Mouse (Mus musculus): Measurements from ENCODE around the gene Gpr25. TPM values are rescaled to one million over a fixed set of nuclear protein-coding genes. Genes with fewer than 3 reads are reported as not detected.

Gene Gpr25
- polyA plus RNA-seq, 1 experiment from 2014 or later: not detected

- no peak for DNase-seq (ENCODE audit: low spot score, missing footprints)
- ATAC-seq (ENCODE audit: low FRiP score): no peak
- no peaks in the 10 kb centered on the region for H3K4me1 ChIP-seq (ENCODE audit: control insufficient read depth, insufficient read depth, low read length)
- no peak overlapping the region for H3K4me3 ChIP-seq (ENCODE audit: low read depth, low read length)
- no peak overlapping the region for H3K4me2 ChIP-seq
- peaks cover 13% of the 10 kb centered on the region; the same call in 1 of the 2 replicates for H3K27me3 ChIP-seq (ENCODE audit: control insufficient read depth, insufficient read depth, low read length)
- H3K9me3 ChIP-seq (ENCODE audit: control insufficient read depth, low read length): no peaks in the 10 kb centered on the region
- no peak overlapping the region for H3K27ac ChIP-seq (ENCODE audit: low read depth, low read length)
- no peaks in the 10 kb centered on the region for H3K36me3 ChIP-seq (ENCODE audit: control insufficient read depth, insufficient read depth, low read length)
- H3K9ac ChIP-seq (ENCODE audit: low read length): no peak overlapping the region
- WGBS: 94% methylated on average over 4 of the region's 5 CpGs
These were observed 16.2 kb downstream of the Gpr25 start for GRCm38 (mm10) chr1:136244469-136244868.

- Histone ChIP-seq H3K36me3 (ENCODE audit: control insufficient read depth, insufficient read depth, low read length) (no peaks in the 10 kb centered on the region), H3K4me2 (no peak overlapping the region), H3K9ac (ENCODE audit: low read length) (no peak overlapping the region), H3K4me1 (ENCODE audit: control insufficient read depth, insufficient read depth, low read length) (no peaks in the 10 kb centered on the region), H3K4me3 (ENCODE audit: low read depth, low read length) (no peak overlapping the region), H3K9me3 (ENCODE audit: control insufficient read depth, low read length) (no peaks in the 10 kb centered on the region), H3K27me3 (ENCODE audit: control insufficient read depth, insufficient read depth, low read length) (peaks cover 16% of the 10 kb centered on the region; the same call in 1 of the 2 replicates), H3K27ac (ENCODE audit: low read depth, low read length) (no peak overlapping the region)
- ATAC-seq (ENCODE audit: low FRiP score) (no peak), DNase-seq (ENCODE audit: low spot score, missing footprints) (no peak)
- 87% methylated on average over 7 of the region's 7 CpGs for WGBS
These were observed 18.9 kb downstream of the Gpr25 start for GRCm38 (mm10) chr1:136241801-136242200.

GRCm38 (mm10) chr1:136238495-136238894 is 22.2 kb downstream of the Gpr25 start:
- ATAC-seq (ENCODE audit: low FRiP score) (no peak), DNase-seq (ENCODE audit: low spot score, missing footprints) (no peak)
- Histone ChIP-seq H3K4me3 (ENCODE audit: low read depth, low read length) (no peak overlapping the region), H3K27ac (ENCODE audit: low read depth, low read length) (no peak overlapping the region), H3K9ac (ENCODE audit: low read length) (no peak overlapping the region), H3K27me3 (ENCODE audit: control insufficient read depth, insufficient read depth, low read length) (peaks cover 29% of the 10 kb centered on the region; the same call in 1 of the 2 replicates), H3K4me2 (no peak overlapping the region), H3K4me1 (ENCODE audit: control insufficient read depth, insufficient read depth, low read length) (peaks cover 5% of the 10 kb centered on the region; the same call in 1 of the 2 replicates), H3K9me3 (ENCODE audit: control insufficient read depth, low read length) (no peaks in the 10 kb centered on the region), H3K36me3 (ENCODE audit: control insufficient read depth, insufficient read depth, low read length) (no peaks in the 10 kb centered on the region)
- 88% methylated on average over 4 of the region's 4 CpGs for WGBS

- no peak; the same call in 1 of the 2 replicates for ATAC-seq (ENCODE audit: low FRiP score)
These were observed 26.0 kb downstream of the Gpr25 start for GRCm38 (mm10) chr1:136234595-136235092.

GRCm38 (mm10) chr1:136233892-136234594 is 26.6 kb downstream of the Gpr25 start, which contains the start of gene Inava:
Gene Inava, minus strand, starts transcription at chr1:136234264.
- no peaks in the 10 kb centered on the region for H3K9me3 ChIP-seq (ENCODE audit: control insufficient read depth, low read length)
- H3K36me3 ChIP-seq (ENCODE audit: control insufficient read depth, insufficient read depth, low read length): no peaks in the 10 kb centered on the region
- H3K27me3 ChIP-seq (ENCODE audit: control insufficient read depth, insufficient read depth, low read length): peaks cover 16% of the 10 kb centered on the region; the same call in 1 of the 2 replicates
- peak within 1 kb of the TSS; percentile 46 for H3K27ac ChIP-seq (ENCODE audit: low read depth, low read length)
- ATAC-seq (ENCODE audit: low FRiP score) (peak; percentile 91), DNase-seq (ENCODE audit: low spot score, missing footprints) (peak; percentile 99)
- WGBS: under 1% methylated on average over 48 of the region's 51 CpGs
- H3K4me3 ChIP-seq (ENCODE audit: low read depth, low read length): peak within 1 kb of the TSS; percentile 58
- peak within 1 kb of the TSS; percentile 70 for H3K4me2 ChIP-seq
- peak within 1 kb of the TSS; percentile 77 for H3K9ac ChIP-seq (ENCODE audit: low read length)
- H3K4me1 ChIP-seq (ENCODE audit: control insufficient read depth, insufficient read depth, low read length): peaks cover 39% of the 10 kb centered on the region

More at GRCm38 (mm10) chr1:136234595-136235092, 26.0 kb downstream of the Gpr25 start:
- DNase-seq (ENCODE audit: low spot score, missing footprints): no peak
- Histone ChIP-seq H3K9ac (ENCODE audit: low read length) (peak overlapping the region; percentile 77), H3K27ac (ENCODE audit: low read depth, low read length) (no peak overlapping the region; the same call in 1 of the 2 replicates), H3K4me3 (ENCODE audit: low read depth, low read length) (peak overlapping the region; percentile 58), H3K4me2 (peak overlapping the region; percentile 70), H3K4me1 (ENCODE audit: control insufficient read depth, insufficient read depth, low read length) (peaks cover 34% of the 10 kb centered on the region), H3K36me3 (ENCODE audit: control insufficient read depth, insufficient read depth, low read length) (no peaks in the 10 kb centered on the region), H3K9me3 (ENCODE audit: control insufficient read depth, low read length) (no peaks in the 10 kb centered on the region), H3K27me3 (ENCODE audit: control insufficient read depth, insufficient read depth, low read length) (peaks cover 20% of the 10 kb centered on the region; the same call in 1 of the 2 replicates)
- WGBS: under 1% methylated on average over 9 of the region's 9 CpGs

GRCm38 (mm10) chr1:136232986-136233790 is 27.5 kb downstream of the Gpr25 start:
- Histone ChIP-seq H3K27ac (ENCODE audit: low read depth, low read length) (peak overlapping the region; percentile 41), H3K9ac (ENCODE audit: low read length) (peak overlapping the region; percentile 77), H3K4me1 (ENCODE audit: control insufficient read depth, insufficient read depth, low read length) (peaks cover 48% of the 10 kb centered on the region), H3K36me3 (ENCODE audit: control insufficient read depth, insufficient read depth, low read length) (no peaks in the 10 kb centered on the region), H3K4me2 (peak overlapping the region; percentile 70), H3K9me3 (ENCODE audit: control insufficient read depth, low read length) (no peaks in the 10 kb centered on the region), H3K27me3 (ENCODE audit: control insufficient read depth, insufficient read depth, low read length) (peaks cover 16% of the 10 kb centered on the region; the same call in 1 of the 2 replicates), H3K4me3 (ENCODE audit: low read depth, low read length) (peak overlapping the region; percentile 58)
- peak; percentile 11 for ATAC-seq (ENCODE audit: low FRiP score)
- DNase-seq (ENCODE audit: low spot score, missing footprints): peak; percentile 95
- whole genome bisulfite sequencing: under 1% methylated on average over 23 of the region's 23 CpGs

- peaks cover 49% of the 10 kb centered on the region for H3K4me1 ChIP-seq (ENCODE audit: control insufficient read depth, insufficient read depth, low read length)
- peaks cover 16% of the 10 kb centered on the region; the same call in 1 of the 2 replicates for H3K27me3 ChIP-seq (ENCODE audit: control insufficient read depth, insufficient read depth, low read length)
- H3K4me2 ChIP-seq: peak overlapping the region; percentile 70
- H3K4me3 ChIP-seq (ENCODE audit: low read depth, low read length): peak overlapping the region; percentile 58
- no peak for ATAC-seq (ENCODE audit: low FRiP score)
- H3K9me3 ChIP-seq (ENCODE audit: control insufficient read depth, low read length): no peaks in the 10 kb centered on the region
- DNase-seq (ENCODE audit: low spot score, missing footprints): peak; percentile 90
- no peak overlapping the region for H3K27ac ChIP-seq (ENCODE audit: low read depth, low read length)
- 3% methylated on average over 9 of the region's 9 CpGs for WGBS
- no peaks in the 10 kb centered on the region for H3K36me3 ChIP-seq (ENCODE audit: control insufficient read depth, insufficient read depth, low read length)
- H3K9ac ChIP-seq (ENCODE audit: low read length): peak overlapping the region; percentile 77; the same call in 1 of the 2 replicates
These were observed 28.3 kb downstream of the Gpr25 start for GRCm38 (mm10) chr1:136232285-136232926.

- Histone ChIP-seq H3K4me1 (ENCODE audit: control insufficient read depth, insufficient read depth, low read length) (peaks cover 49% of the 10 kb centered on the region), H3K27ac (ENCODE audit: low read depth, low read length) (no peak overlapping the region), H3K27me3 (ENCODE audit: control insufficient read depth, insufficient read depth, low read length) (peaks cover 11% of the 10 kb centered on the region; the same call in 1 of the 2 replicates), H3K4me3 (ENCODE audit: low read depth, low read length) (peak overlapping the region; percentile 58), H3K4me2 (peak overlapping the region; percentile 70), H3K9ac (ENCODE audit: low read length) (peak overlapping the region; percentile 43), H3K9me3 (ENCODE audit: control insufficient read depth, low read length) (no peaks in the 10 kb centered on the region), H3K36me3 (ENCODE audit: control insufficient read depth, insufficient read depth, low read length) (0 out of 2 replicates have a peak, but pooled peaks cover 3% of the 10 kb centered on the region)
- ATAC-seq (ENCODE audit: low FRiP score) (no peak), DNase-seq (ENCODE audit: low spot score, missing footprints) (no peak)
- 1% methylated on average over 6 of the region's 6 CpGs for WGBS
These were observed 29.1 kb downstream of the Gpr25 start for GRCm38 (mm10) chr1:136231596-136231995.
